Mouse (Mus musculus): Measurements from ENCODE around the gene Fktn. TPM values are rescaled to one million over a fixed set of nuclear protein-coding genes. Genes with fewer than 3 reads are reported as not detected.

Fktn gene
- polyA plus RNA-seq, 1 experiment: 1.4 TPM

GRCm38 (mm10) chr4:53786851-53787250 is 73.1 kb downstream of the Fktn start:
- Histone ChIP-seq H3K4me1 (ENCODE audit: control insufficient read depth, insufficient read depth, insufficient read length) (no peaks in the 10 kb centered on the region), H3K36me3 (ENCODE audit: control insufficient read depth, insufficient read depth, low read length) (no peaks in the 10 kb centered on the region), H3K4me3 (ENCODE audit: extremely low read depth, insufficient read depth, insufficient read length) (no peak overlapping the region), H3K27ac (ENCODE audit: insufficient read depth, low read length) (no peak overlapping the region), H3K27me3 (ENCODE audit: control insufficient read depth, insufficient read depth, low read length) (no peaks in the 10 kb centered on the region)
- 75% methylated on average over 5 of the region's 5 CpGs for WGBS
- DNase-seq (ENCODE audit: low read depth in 1 of 2, low spot score in 2 of 2): no peak
- TF ChIP-seq POLR2A (IDR thresholded peaks at IDR 0.05; ENCODE audit: low read depth, low read length) (no peak), CTCF (IDR thresholded peaks at IDR 0.05; ENCODE audit: extremely low read depth, insufficient read depth, insufficient read length, insufficient replicate concordance) (no peak)

GRCm38 (mm10) chr4:53789346-53789745 is 75.5 kb downstream of the Fktn start:
- DNase-seq (ENCODE audit: low read depth in 1 of 2, low spot score in 2 of 2): no peak
- H3K4me3 ChIP-seq (ENCODE audit: extremely low read depth, insufficient read depth, insufficient read length): no peak overlapping the region
- H3K36me3 ChIP-seq (ENCODE audit: control insufficient read depth, insufficient read depth, low read length): no peaks in the 10 kb centered on the region
- H3K27me3 ChIP-seq (ENCODE audit: control insufficient read depth, insufficient read depth, low read length): no peaks in the 10 kb centered on the region
- H3K27ac ChIP-seq (ENCODE audit: insufficient read depth, low read length): no peak overlapping the region
- 84% methylated on average over 4 of the region's 4 CpGs for WGBS
- no peaks in the 10 kb centered on the region for H3K4me1 ChIP-seq (ENCODE audit: control insufficient read depth, insufficient read depth, insufficient read length)
- no peak for TF ChIP-seq POLR2A (IDR thresholded peaks at IDR 0.05; ENCODE audit: low read depth, low read length)
- TF ChIP-seq CTCF (IDR thresholded peaks at IDR 0.05; ENCODE audit: extremely low read depth, insufficient read depth, insufficient read length, insufficient replicate concordance): no peak

GRCm38 (mm10) chr4:53794257-53794966 is 80.6 kb downstream of the Fktn start:
- no peaks in the 10 kb centered on the region for H3K36me3 ChIP-seq (ENCODE audit: control insufficient read depth, insufficient read depth, low read length)
- no peak overlapping the region for H3K27ac ChIP-seq (ENCODE audit: insufficient read depth, low read length)

GRCm38 (mm10) chr4:53795086-53795485 is 81.3 kb downstream of the Fktn start:
- peaks cover 16% of the 10 kb centered on the region for H3K4me1 ChIP-seq (ENCODE audit: control insufficient read depth, insufficient read depth, insufficient read length)
- WGBS: 84% methylated on average over 2 of the region's 2 CpGs
- TF ChIP-seq CTCF (IDR thresholded peaks at IDR 0.05; ENCODE audit: extremely low read depth, insufficient read depth, insufficient read length, insufficient replicate concordance) (no peak), POLR2A (IDR thresholded peaks at IDR 0.05; ENCODE audit: low read depth, low read length) (no peak)
- H3K4me3 ChIP-seq (ENCODE audit: extremely low read depth, insufficient read depth, insufficient read length): no peak overlapping the region
- no peaks in the 10 kb centered on the region for H3K36me3 ChIP-seq (ENCODE audit: control insufficient read depth, insufficient read depth, low read length)
- H3K27me3 ChIP-seq (ENCODE audit: control insufficient read depth, insufficient read depth, low read length): no peaks in the 10 kb centered on the region
- H3K27ac ChIP-seq (ENCODE audit: insufficient read depth, low read length): no peak overlapping the region
- no peak for DNase-seq (ENCODE audit: low read depth in 1 of 2, low spot score in 2 of 2)

More at GRCm38 (mm10) chr4:53794257-53794966, 80.6 kb downstream of the Fktn start:
- H3K4me3 ChIP-seq (ENCODE audit: extremely low read depth, insufficient read depth, insufficient read length): no peak overlapping the region
- TF ChIP-seq POLR2A (IDR thresholded peaks at IDR 0.05; ENCODE audit: low read depth, low read length) (no peak), CTCF (IDR thresholded peaks at IDR 0.05; ENCODE audit: extremely low read depth, insufficient read depth, insufficient read length, insufficient replicate concordance) (no peak)
- H3K4me1 ChIP-seq (ENCODE audit: control insufficient read depth, insufficient read depth, insufficient read length): peaks cover 15% of the 10 kb centered on the region
- no peaks in the 10 kb centered on the region for H3K27me3 ChIP-seq (ENCODE audit: control insufficient read depth, insufficient read depth, low read length)
- 67% methylated on average over 5 of the region's 5 CpGs for WGBS
- no peak for DNase-seq (ENCODE audit: low read depth in 1 of 2, low spot score in 2 of 2)

- Histone ChIP-seq H3K27me3 (ENCODE audit: control insufficient read depth, insufficient read depth, low read length) (no peaks in the 10 kb centered on the region), H3K27ac (ENCODE audit: insufficient read depth, low read length) (no peak overlapping the region), H3K4me3 (ENCODE audit: extremely low read depth, insufficient read depth, insufficient read length) (no peak overlapping the region), H3K4me1 (ENCODE audit: control insufficient read depth, insufficient read depth, insufficient read length) (peaks cover 16% of the 10 kb centered on the region), H3K36me3 (ENCODE audit: control insufficient read depth, insufficient read depth, low read length) (no peaks in the 10 kb centered on the region)
- TF ChIP-seq POLR2A (IDR thresholded peaks at IDR 0.05; ENCODE audit: low read depth, low read length) (no peak), CTCF (IDR thresholded peaks at IDR 0.05; ENCODE audit: extremely low read depth, insufficient read depth, insufficient read length, insufficient replicate concordance) (no peak)
- 57% methylated on average over 2 of the region's 2 CpGs for WGBS
- no peak for DNase-seq (ENCODE audit: low read depth in 1 of 2, low spot score in 2 of 2)
Measured at GRCm38 (mm10) chr4:53795706-53796105, 81.9 kb downstream of the Fktn start.

- Histone ChIP-seq H3K4me1 (ENCODE audit: control insufficient read depth, insufficient read depth, insufficient read length) (peaks cover 16% of the 10 kb centered on the region), H3K27me3 (ENCODE audit: control insufficient read depth, insufficient read depth, low read length) (no peaks in the 10 kb centered on the region), H3K36me3 (ENCODE audit: control insufficient read depth, insufficient read depth, low read length) (no peaks in the 10 kb centered on the region), H3K4me3 (ENCODE audit: extremely low read depth, insufficient read depth, insufficient read length) (no peak overlapping the region), H3K27ac (ENCODE audit: insufficient read depth, low read length) (no peak overlapping the region)
- TF ChIP-seq POLR2A (IDR thresholded peaks at IDR 0.05; ENCODE audit: low read depth, low read length) (no peak), CTCF (IDR thresholded peaks at IDR 0.05; ENCODE audit: extremely low read depth, insufficient read depth, insufficient read length, insufficient replicate concordance) (no peak)
- no peak for DNase-seq (ENCODE audit: low read depth in 1 of 2, low spot score in 2 of 2)
- WGBS: 59% methylated on average over 18 of the region's 18 CpGs
Measured at GRCm38 (mm10) chr4:53796865-53797772, 83.3 kb downstream of the Fktn start.

All from spleen, adult 2 months (tissue).